Mouse (Mus musculus) embryonic facial prominence, embryonic 10.5 days (tissue): Measurements from ENCODE around the gene Ndufb4. TPM values are rescaled to one million over a fixed set of nuclear protein-coding genes. Genes with fewer than 3 reads are reported as not detected.
A peak's percentile ranks its signal among the peaks of the same experiment; 100 is the strongest.

Source experiments
- DNase-seq: peaks from one replicate; pipeline ENCODE4 v3.0.0-alpha.2; 2017; ENCODE audit warnings: low spot score
- H3K27ac ChIP-seq: fragments of 300-500 bp; sonication (generic); replicated peaks from 2 replicates; pipeline ENCODE4 v1.5.1; 2016; ENCODE audit warnings: mild to moderate bottlenecking
- H3K27me3 ChIP-seq: fragments of 300-500 bp; sonication (generic); replicated peaks from 2 replicates; pipeline ENCODE4 v1.6.1; 2016; ENCODE audit warnings: low read depth, mild to moderate bottlenecking; ENCODE audit not compliant: poor library complexity, severe bottlenecking
- H3K36me3 ChIP-seq: fragments of 300-500 bp; sonication (generic); replicated peaks from 2 replicates; pipeline ENCODE4 v1.6.1; 2016; ENCODE audit warnings: mild to moderate bottlenecking, moderate library complexity
- H3K4me1 ChIP-seq: fragments of 300-500 bp; sonication (generic); 2 replicates; pipeline ENCODE4 v1.6.1; 2016
- H3K4me3 ChIP-seq: fragments of 300-500 bp; sonication (generic); 2 replicates; pipeline ENCODE4 v1.5.1; 2016; ENCODE audit warnings: mild to moderate bottlenecking, moderate library complexity
- H3K9me3 ChIP-seq: fragments of 300-500 bp; sonication (generic); 2 replicates; pipeline ENCODE4 v1.6.1; 2016; ENCODE audit warnings: mild to moderate bottlenecking
- WGBS: fragments of 180-500 bp; shearing (Covaris S2); methylation state at CpG from one replicate; pipeline ENCODE4 v1.1.7; 2016; 5-methylcytosine and 5-hydroxymethylcytosine counted together
- polyA plus RNA-seq: library from polyadenylated mRNA; unstranded; fragments of >200 nt; fragmentation: Nextera tagmentation; extraction: Ambion mirVana; gene quantifications from 2 replicates; pipeline ENCODE4 v1.2.1, GENCODE M21; 2016

The Ndufb4 gene
- polyA plus RNA-seq, 1 experiment from 2014 or later = 38.1 TPM

DNA sequence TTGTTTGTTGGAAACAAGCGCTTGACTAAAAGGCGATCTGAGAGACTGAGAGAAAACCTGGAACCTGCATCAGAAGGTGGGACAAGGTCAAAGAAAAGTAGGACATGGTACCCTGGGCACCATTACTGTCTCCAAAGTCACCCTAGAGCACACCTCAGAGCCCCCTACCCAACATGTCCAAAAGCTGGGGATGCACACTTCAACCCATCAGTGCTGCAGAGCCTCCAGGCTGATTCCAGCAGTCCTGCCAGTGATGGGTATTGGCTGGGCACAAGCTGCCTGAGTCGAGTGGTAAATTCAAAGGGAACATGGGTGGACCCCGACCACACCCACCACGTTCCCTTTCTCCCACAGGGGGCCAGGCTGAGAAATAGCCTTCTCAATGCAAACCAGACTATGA is 21.1 kb upstream of the Ndufb4 start:
- H3K9me3 ChIP-seq = peaks cover 4% of the 10 kb centered on the region; the same call in 1 of the 2 replicates
- no peaks in the 10 kb centered on the region for H3K36me3 ChIP-seq
- H3K27ac ChIP-seq = no peak overlapping the region
- no peak for DNase-seq
- H3K4me1 ChIP-seq = peaks cover 11% of the 10 kb centered on the region
- no peak overlapping the region for H3K4me3 ChIP-seq
- no peaks in the 10 kb centered on the region for H3K27me3 ChIP-seq
- 88% methylated on average over 5 of the region's 5 CpGs for WGBS

DNA sequence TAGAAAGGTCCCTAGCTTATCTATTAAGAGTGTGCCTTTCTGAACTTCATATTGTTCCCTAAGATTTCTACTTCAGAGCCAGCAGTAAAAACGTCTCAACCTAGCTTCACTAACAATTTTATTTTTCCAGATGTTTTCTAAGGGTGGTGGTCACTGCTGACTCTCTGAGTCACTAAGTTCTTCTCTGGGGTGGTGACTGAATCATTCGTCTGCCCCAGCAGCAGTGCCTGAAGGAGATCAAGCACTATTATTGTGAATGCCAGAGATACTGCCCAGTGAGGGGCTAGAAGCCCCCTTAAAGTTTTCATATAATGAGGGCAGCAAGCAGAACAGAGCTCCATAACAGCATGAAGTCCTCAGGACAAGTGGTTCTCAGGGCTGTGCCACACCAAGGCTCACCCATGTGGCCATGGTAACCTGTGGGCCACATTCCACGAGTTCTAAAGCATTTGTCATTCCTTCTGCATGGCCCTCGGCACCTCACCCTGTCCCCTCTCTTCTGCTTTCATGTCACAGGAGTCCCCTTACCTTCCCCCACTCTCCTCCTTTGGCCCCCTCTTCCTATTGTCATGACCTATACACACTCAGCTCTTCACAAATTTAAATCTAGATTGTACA is 16.5 kb upstream of the Ndufb4 start:
- Histone ChIP-seq H3K36me3 (no peaks in the 10 kb centered on the region), H3K9me3 (peaks cover 4% of the 10 kb centered on the region; the same call in 1 of the 2 replicates), H3K27me3 (no peaks in the 10 kb centered on the region), H3K4me3 (no peak overlapping the region), H3K27ac (no peak overlapping the region), H3K4me1 (no peaks in the 10 kb centered on the region)
- DNase-seq = no peak
- WGBS = 41% methylated on average over 4 of the region's 4 CpGs

GRCm38 (mm10) chr16:37665394-37665935 is 11.2 kb upstream of the Ndufb4 start:
- Histone ChIP-seq H3K27ac (no peak overlapping the region), H3K36me3 (no peaks in the 10 kb centered on the region), H3K4me1 (no peaks in the 10 kb centered on the region), H3K4me3 (no peak overlapping the region), H3K27me3 (no peaks in the 10 kb centered on the region), H3K9me3 (no peaks in the 10 kb centered on the region)
- 73% methylated on average over 5 of the region's 5 CpGs for WGBS
- peak; percentile 3 for DNase-seq

DNA sequence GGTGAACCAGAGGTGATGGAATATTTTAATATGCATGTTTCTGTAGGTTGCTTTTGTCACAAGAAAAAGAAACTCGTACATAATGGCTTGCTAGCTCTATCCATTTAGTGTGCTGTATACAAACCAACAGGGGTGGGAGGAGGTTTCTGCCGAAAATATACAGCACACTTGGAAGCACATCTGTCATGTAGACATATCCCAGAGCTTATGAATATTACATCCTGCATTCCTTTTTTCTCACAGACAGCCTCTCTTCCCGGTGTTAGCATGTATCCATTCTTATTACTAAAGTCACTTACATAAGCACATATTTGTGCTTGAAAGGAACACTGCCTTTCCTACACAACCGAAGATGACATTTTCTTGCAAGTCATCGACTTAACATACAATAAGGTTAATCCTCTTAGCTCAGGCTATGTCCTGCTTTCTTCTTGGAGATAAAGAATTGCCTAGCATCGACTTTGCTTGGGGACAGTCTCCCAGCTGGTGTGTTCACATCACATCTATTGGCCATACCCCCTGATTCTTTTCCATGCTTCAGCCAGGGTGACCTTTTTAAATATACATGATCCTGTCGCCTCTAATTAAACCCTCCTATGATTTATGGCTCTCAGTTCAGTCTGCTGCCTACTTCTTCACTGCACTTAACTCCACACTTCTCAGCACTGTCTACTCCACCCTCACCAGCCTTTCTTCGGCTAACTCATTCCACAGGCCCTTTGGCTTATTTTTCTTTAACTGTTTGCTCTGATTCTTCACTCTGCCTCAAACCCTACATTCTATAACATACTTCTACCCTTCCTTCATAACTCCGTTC is 9.6 kb upstream of the Ndufb4 start:
- H3K9me3 ChIP-seq = no peaks in the 10 kb centered on the region
- WGBS = 83% methylated on average over 9 of the region's 9 CpGs
- no peaks in the 10 kb centered on the region for H3K4me1 ChIP-seq
- H3K4me3 ChIP-seq = no peak overlapping the region
- no peaks in the 10 kb centered on the region for H3K27me3 ChIP-seq
- no peak for DNase-seq
- H3K36me3 ChIP-seq = no peaks in the 10 kb centered on the region
- H3K27ac ChIP-seq = no peak overlapping the region

- no peak for DNase-seq
- Histone ChIP-seq H3K4me3 (no peak overlapping the region), H3K4me1 (peaks cover 23% of the 10 kb centered on the region), H3K27ac (no peak overlapping the region), H3K9me3 (no peaks in the 10 kb centered on the region), H3K36me3 (no peaks in the 10 kb centered on the region), H3K27me3 (no peaks in the 10 kb centered on the region)
- 77% methylated on average over 7 of the region's 7 CpGs for WGBS
Observed at GRCm38 (mm10) chr16:37656796-37657195, 2.5 kb upstream of the Ndufb4 start.

DNA sequence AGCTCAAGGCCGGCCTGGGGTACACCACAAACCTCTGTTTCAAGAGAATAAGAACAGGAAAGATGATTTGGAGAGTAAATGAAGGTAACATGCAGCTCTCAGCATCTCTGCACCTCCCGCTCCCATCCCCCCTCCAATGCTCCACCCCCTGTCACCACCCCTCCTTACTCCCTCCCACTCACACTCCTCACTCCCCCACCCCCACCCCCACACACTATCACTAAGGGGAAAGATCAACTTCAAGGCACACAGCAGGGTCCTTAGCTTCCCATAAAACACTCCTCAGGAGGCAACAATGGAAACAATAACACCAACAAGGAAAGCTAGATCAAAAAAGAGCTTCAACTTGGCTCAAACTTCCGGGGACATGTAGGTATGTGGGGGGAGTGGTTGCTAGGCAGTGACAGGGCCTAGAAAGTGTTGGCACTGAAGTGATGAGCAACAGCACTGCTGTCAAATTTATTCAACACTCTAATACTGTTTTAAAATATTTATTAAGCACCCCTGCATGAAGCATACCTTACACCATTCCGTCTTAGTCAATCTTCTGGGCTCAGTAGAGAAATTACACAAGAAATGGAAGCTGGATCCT is 1.6 kb upstream of the Ndufb4 start:
- Histone ChIP-seq H3K27ac (no peak overlapping the region), H3K4me3 (no peak overlapping the region)
- WGBS = 29% methylated on average over 4 of the region's 4 CpGs

DNA sequence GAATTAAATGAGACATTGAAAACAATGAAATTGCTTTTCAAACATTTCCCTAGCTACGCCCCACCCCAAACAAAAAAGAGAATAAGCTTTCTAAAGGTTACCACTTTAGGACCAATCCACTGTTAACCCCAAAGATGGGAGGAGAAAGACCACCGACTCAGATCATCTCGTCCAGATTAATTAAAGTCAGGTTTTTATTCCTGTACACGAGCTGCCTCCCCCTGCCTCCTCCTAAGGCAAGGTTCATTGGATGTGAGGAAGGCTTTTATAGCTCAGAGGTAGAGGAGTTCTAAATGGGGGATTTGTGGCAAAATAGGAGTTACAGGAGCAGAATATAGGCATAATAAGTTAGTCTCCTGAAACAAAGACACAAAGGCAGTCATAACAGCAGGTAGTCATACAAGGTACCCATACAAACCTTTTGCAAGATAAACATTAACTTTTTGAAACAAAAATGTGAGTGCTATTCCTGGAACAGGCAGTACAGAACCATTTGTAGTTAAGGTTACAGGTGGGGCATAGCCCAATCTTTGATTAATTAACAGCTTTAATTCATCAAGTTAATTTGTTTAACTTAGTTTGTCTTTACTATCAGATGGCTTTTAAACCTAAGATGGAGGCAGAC is 690 bp upstream of the Ndufb4 start:
- Histone ChIP-seq H3K27me3 (no peaks in the 10 kb centered on the region), H3K36me3 (peaks cover 12% of the 10 kb centered on the region; the same call in 1 of the 2 replicates), H3K9me3 (no peaks in the 10 kb centered on the region), H3K4me3 (peak overlapping the region; percentile 86), H3K4me1 (peaks cover 27% of the 10 kb centered on the region), H3K27ac (peak overlapping the region; percentile 91)
- no peak for DNase-seq
- WGBS = 61% methylated on average over 4 of the region's 4 CpGs

More for the DNA sequence above, 1.6 kb upstream of the Ndufb4 start:
- H3K4me1 ChIP-seq = peaks cover 23% of the 10 kb centered on the region
- peaks cover 9% of the 10 kb centered on the region; the same call in 1 of the 2 replicates for H3K36me3 ChIP-seq
- no peak for DNase-seq
- H3K27me3 ChIP-seq = no peaks in the 10 kb centered on the region
- no peaks in the 10 kb centered on the region for H3K9me3 ChIP-seq

GRCm38 (mm10) chr16:37653058-37653457 is 1.2 kb downstream of the Ndufb4 start:
- 89% methylated on average over 1 of the region's 1 CpGs for WGBS
- peaks cover 27% of the 10 kb centered on the region for H3K4me1 ChIP-seq
- H3K4me3 ChIP-seq = peak overlapping the region; percentile 86
- no peaks in the 10 kb centered on the region for H3K27me3 ChIP-seq
- DNase-seq = no peak
- peaks cover 17% of the 10 kb centered on the region for H3K36me3 ChIP-seq
- H3K9me3 ChIP-seq = no peaks in the 10 kb centered on the region
- no peak overlapping the region for H3K27ac ChIP-seq

GRCm38 (mm10) chr16:37652654-37653053 is 1.6 kb downstream of the Ndufb4 start:
- H3K4me1 ChIP-seq = peaks cover 27% of the 10 kb centered on the region
- H3K36me3 ChIP-seq = peaks cover 21% of the 10 kb centered on the region
- DNase-seq = no peak
- H3K9me3 ChIP-seq = no peaks in the 10 kb centered on the region
- 81% methylated on average over 5 of the region's 5 CpGs for WGBS
- peak overlapping the region; percentile 86; the same call in 1 of the 2 replicates for H3K4me3 ChIP-seq
- H3K27me3 ChIP-seq = no peaks in the 10 kb centered on the region
- H3K27ac ChIP-seq = no peak overlapping the region

- DNase-seq = no peak
- WGBS = 91% methylated on average over 5 of the region's 5 CpGs
- Histone ChIP-seq H3K4me1 (peaks cover 27% of the 10 kb centered on the region), H3K36me3 (peaks cover 33% of the 10 kb centered on the region), H3K9me3 (no peaks in the 10 kb centered on the region), H3K27me3 (no peaks in the 10 kb centered on the region), H3K4me3 (no peak overlapping the region), H3K27ac (no peak overlapping the region)
Observed at GRCm38 (mm10) chr16:37651467-37651866, 2.8 kb downstream of the Ndufb4 start.

- Histone ChIP-seq H3K9me3 (no peaks in the 10 kb centered on the region), H3K36me3 (peaks cover 54% of the 10 kb centered on the region), H3K4me1 (peaks cover 12% of the 10 kb centered on the region), H3K4me3 (no peak overlapping the region), H3K27ac (no peak overlapping the region), H3K27me3 (no peaks in the 10 kb centered on the region)
- no peak for DNase-seq
- WGBS = 93% methylated on average over 5 of the region's 5 CpGs
Observed at GRCm38 (mm10) chr16:37649068-37649467, 5.2 kb downstream of the Ndufb4 start.

GRCm38 (mm10) chr16:37647936-37648335 is 6.3 kb downstream of the Ndufb4 start:
- peaks cover 54% of the 10 kb centered on the region for H3K36me3 ChIP-seq
- no peaks in the 10 kb centered on the region for H3K27me3 ChIP-seq
- H3K27ac ChIP-seq = no peak overlapping the region
- no peaks in the 10 kb centered on the region for H3K9me3 ChIP-seq
- peaks cover 6% of the 10 kb centered on the region for H3K4me1 ChIP-seq
- no peak for DNase-seq
- H3K4me3 ChIP-seq = no peak overlapping the region
- 94% methylated on average over 8 of the region's 8 CpGs for WGBS
